Mouse (Mus musculus) limb, embryonic 15.5 days (tissue): ENCODE data around the gene Gm14190. TPM values are rescaled to one million over a fixed set of nuclear protein-coding genes. Genes with fewer than 3 reads are reported as not detected.
"Not testable (repeated sequence)": the region's sequence is repeated elsewhere in the genome, so short reads cannot be mapped to it uniquely, and the experiment has no call there.

Experiments used
- ATAC-seq: fragments of 200-750 bp; cut with Nextera tagmentation; 2 replicates; pipeline ENCODE4 v1.8.0; 2017; ENCODE audit warnings: low read depth, moderate TSS enrichment; ENCODE audit not compliant: insufficient number of reproducible peaks, low FRiP score, low TSS enrichment
- H3K27ac ChIP-seq: fragments of 300-500 bp; sonication (generic); 2 replicates; pipeline ENCODE4 v1.5.1; 2015; ENCODE audit warnings: moderate library complexity, mild to moderate bottlenecking, inconsistent platforms
- H3K27me3 ChIP-seq: fragments of 300-500 bp; sonication (generic); 2 replicates; pipeline ENCODE4 v1.6.1; 2015; ENCODE audit warnings: inconsistent platforms
- H3K36me3 ChIP-seq: fragments of 300-500 bp; sonication (generic); 2 replicates; pipeline ENCODE4 v1.6.1; 2015; ENCODE audit warnings: inconsistent platforms
- H3K4me1 ChIP-seq: fragments of 300-500 bp; sonication (generic); 2 replicates; pipeline ENCODE4 v1.6.1; 2015; ENCODE audit warnings: inconsistent platforms
- H3K4me2 ChIP-seq: fragments of 300-500 bp; sonication (generic); 2 replicates; pipeline ENCODE4 v1.6.1; 2015; ENCODE audit warnings: mild to moderate bottlenecking, inconsistent platforms
- H3K4me3 ChIP-seq: fragments of 300-500 bp; sonication (generic); 2 replicates; pipeline ENCODE4 v1.5.1; 2015; ENCODE audit warnings: mild to moderate bottlenecking, inconsistent platforms
- H3K9ac ChIP-seq: fragments of 300-500 bp; sonication (generic); 2 replicates; pipeline ENCODE4 v1.6.1; 2015; ENCODE audit warnings: inconsistent platforms
- H3K9me3 ChIP-seq: fragments of 300-500 bp; sonication (generic); 2 replicates; pipeline ENCODE4 v1.6.1; 2016; ENCODE audit warnings: inconsistent platforms
- WGBS: fragments of 180-500 bp; shearing (Covaris S2); methylation state at CpG from one replicate; pipeline ENCODE4 v1.1.7; 2015; 5-methylcytosine and 5-hydroxymethylcytosine counted together
- polyA plus RNA-seq: library from polyadenylated mRNA; unstranded; fragments of >200 nt; fragmentation: Nextera tagmentation; extraction: Ambion mirVana; gene quantifications from 2 replicates; pipeline ENCODE4 v1.2.1, GENCODE M21; 2015

The Gm14190 gene
- polyA plus RNA-seq: not detected in 2 replicates

- Histone ChIP-seq H3K4me1 (no peaks in the 10 kb centered on the region), H3K9me3 (no peaks in the 10 kb centered on the region), H3K9ac (no peak within 1 kb of the TSS), H3K4me3 (no peak within 1 kb of the TSS), H3K4me2 (no peak within 1 kb of the TSS), H3K27me3 (no peaks in the 10 kb centered on the region), H3K27ac (no peak within 1 kb of the TSS), H3K36me3 (no peaks in the 10 kb centered on the region)
- WGBS: 91% methylated on average over 1 of the region's 1 CpGs
- ATAC-seq: no peak
Observed at GRCm38 (mm10) chr11:99690463-99690862, at the start of gene Gm14190. Gm14190 (minus strand) TSS chr11:99690740.

GRCm38 (mm10) chr11:99734190-99734589 lies 43.6 kb upstream of the Gm14190 start, which contains the start of gene Gm14180:
Gm14180 (minus strand) TSS chr11:99734290.
- Histone ChIP-seq H3K9ac (no peak within 1 kb of the TSS), H3K9me3 (no peaks in the 10 kb centered on the region), H3K4me1 (no peaks in the 10 kb centered on the region), H3K27ac (no peak within 1 kb of the TSS), H3K4me2 (no peak within 1 kb of the TSS), H3K27me3 (no peaks in the 10 kb centered on the region), H3K4me3 (no peak within 1 kb of the TSS), H3K36me3 (no peaks in the 10 kb centered on the region)
- 63% methylated on average over 2 of the region's 2 CpGs for WGBS
- no peak for ATAC-seq

- Histone ChIP-seq H3K36me3 (no peaks in the 10 kb centered on the region), H3K9me3 (no peaks in the 10 kb centered on the region), H3K4me2 (no peak overlapping the region), H3K27me3 (no peaks in the 10 kb centered on the region), H3K9ac (no peak overlapping the region), H3K4me1 (no peaks in the 10 kb centered on the region), H3K27ac (no peak overlapping the region), H3K4me3 (no peak overlapping the region)
- ATAC-seq: no peak
- 71% methylated on average over 2 of the region's 2 CpGs for WGBS
Observed at GRCm38 (mm10) chr11:99724061-99724460, 33.5 kb upstream of the Gm14190 start.

DNA sequence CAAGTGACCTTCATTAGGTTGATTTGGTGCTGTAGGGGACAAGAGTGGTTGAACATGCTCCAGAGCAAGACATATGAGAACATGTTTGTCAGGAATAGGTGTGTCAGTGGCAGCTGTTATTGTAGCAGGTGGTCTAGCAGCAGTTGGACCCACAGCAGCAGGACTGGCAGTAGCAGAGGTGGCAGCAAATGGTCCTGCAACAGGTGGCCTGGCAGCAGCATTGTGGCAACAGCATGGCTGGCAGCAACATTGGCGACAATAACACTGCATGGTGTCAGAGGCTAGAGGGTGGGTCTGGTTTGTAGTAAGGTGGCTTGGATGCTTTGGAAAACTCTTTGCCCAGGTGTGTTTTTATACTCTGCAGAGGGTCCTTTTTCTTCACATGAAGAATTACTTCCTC lies 28.2 kb upstream of the Gm14190 start:
- Histone ChIP-seq H3K9ac (no peak overlapping the region), H3K4me2 (no peak overlapping the region), H3K36me3 (no peaks in the 10 kb centered on the region), H3K27me3 (no peaks in the 10 kb centered on the region), H3K4me3 (no peak overlapping the region), H3K27ac (no peak overlapping the region), H3K9me3 (no peaks in the 10 kb centered on the region), H3K4me1 (no peaks in the 10 kb centered on the region)
- no peak for ATAC-seq
- WGBS: 79% methylated on average over 1 of the region's 1 CpGs

DNA sequence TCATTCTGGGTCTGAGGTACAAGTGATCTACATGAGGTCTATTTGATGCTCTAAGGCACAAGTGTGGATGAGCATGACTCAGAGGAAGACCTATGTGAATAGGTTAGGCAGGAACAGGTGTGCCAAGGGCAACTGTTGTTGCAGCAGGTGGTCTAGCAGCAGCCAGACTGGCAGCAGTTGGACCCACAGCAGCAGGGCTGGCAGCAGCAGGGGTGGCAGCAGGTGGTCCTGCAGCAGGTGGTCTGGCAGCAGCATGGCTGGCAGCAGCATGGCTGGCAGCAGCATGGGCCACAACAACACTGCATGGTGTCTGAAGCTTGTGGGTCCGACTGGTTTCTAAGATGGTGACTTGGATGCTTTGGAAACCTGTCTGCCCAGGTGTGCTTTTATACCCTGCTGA lies 5.3 kb downstream of the Gm14190 start:
- not testable (repeated sequence) for H3K4me2 ChIP-seq, H3K27ac ChIP-seq, H3K9me3 ChIP-seq, H3K36me3 ChIP-seq, ATAC-seq, H3K4me3 ChIP-seq, H3K27me3 ChIP-seq, H3K4me1 ChIP-seq, H3K9ac ChIP-seq
- WGBS: 55% methylated on average over 1 of the region's 1 CpGs

DNA sequence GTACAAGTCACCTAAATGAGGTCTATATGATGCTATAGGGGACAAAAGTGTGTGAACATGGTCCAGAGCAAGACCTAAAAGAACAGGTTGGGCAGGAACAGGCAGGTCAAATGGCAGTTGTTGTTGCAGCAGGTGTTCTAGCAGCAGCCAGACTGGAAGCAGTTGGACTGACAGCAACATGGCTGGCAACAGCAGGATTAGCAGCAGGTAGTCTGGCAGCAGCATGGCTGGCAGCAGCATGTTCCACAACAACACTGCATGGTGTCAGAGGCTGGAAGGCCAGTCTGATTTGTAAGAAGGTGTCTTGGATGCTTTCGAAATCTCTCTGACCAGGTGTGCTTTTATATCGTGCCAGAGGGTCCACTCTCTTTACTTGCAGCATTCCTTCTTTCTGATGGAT lies 7.1 kb downstream of the Gm14190 start:
- H3K36me3 ChIP-seq: no peaks in the 10 kb centered on the region
- H3K4me2 ChIP-seq: no peak overlapping the region
- H3K4me1 ChIP-seq: no peaks in the 10 kb centered on the region
- 80% methylated on average over 2 of the region's 2 CpGs for WGBS
- no peaks in the 10 kb centered on the region for H3K27me3 ChIP-seq
- no peaks in the 10 kb centered on the region for H3K9me3 ChIP-seq
- no peak overlapping the region for H3K27ac ChIP-seq
- H3K4me3 ChIP-seq: no peak overlapping the region
- no peak overlapping the region for H3K9ac ChIP-seq
- no peak for ATAC-seq

DNA sequence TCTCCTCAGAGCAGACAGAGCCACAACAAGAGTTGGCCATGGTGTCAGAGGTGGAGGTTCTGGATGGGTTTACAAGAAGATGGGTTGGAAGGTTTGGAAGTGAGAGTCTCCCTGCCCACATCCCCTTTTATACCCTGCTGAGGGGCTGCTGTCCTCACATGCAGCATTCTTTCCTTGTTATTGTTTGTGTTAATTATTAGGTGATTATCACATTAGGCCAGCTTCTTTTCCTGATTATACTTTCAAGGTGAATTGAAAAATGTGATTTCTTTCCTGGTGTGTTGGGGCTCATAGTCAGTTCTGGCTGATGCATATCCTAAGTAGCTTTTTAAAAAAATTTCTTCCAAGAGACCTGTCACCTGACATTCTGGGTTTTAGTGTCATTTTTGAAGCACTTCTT lies 24.7 kb downstream of the Gm14190 start, which contains the start of gene Krtap4-6:
Gene Krtap4-6, minus strand, starts transcription at position 101 of the 400 bp plus-strand sequence.
- Histone ChIP-seq H3K27ac (no peak within 1 kb of the TSS), H3K9me3 (no peaks in the 10 kb centered on the region), H3K27me3 (no peaks in the 10 kb centered on the region), H3K9ac (no peak within 1 kb of the TSS), H3K4me2 (no peak within 1 kb of the TSS), H3K4me1 (no peaks in the 10 kb centered on the region), H3K4me3 (no peak within 1 kb of the TSS), H3K36me3 (no peaks in the 10 kb centered on the region)
- no peak for ATAC-seq

DNA sequence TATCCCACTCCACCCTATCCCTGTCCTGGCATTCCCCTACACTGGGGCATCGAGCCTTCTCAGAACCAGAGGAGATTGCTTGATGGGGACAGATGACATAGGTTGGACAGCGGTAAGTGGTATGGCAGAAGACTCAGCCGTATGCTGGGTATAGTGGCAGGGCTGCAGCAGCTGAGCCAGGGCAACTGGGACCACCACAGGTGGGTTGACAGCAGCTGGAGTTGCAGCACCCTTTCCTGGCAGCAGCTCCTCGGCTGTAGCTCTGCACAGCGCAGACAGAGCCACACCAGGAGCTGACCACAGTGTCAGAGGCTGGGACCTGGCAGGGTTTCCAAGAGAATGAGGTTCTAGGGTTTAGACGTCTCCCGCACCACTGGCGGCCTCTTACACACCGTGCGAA lies 27.7 kb downstream of the Gm14190 start:
- Histone ChIP-seq H3K36me3 (no peaks in the 10 kb centered on the region), H3K4me1 (no peaks in the 10 kb centered on the region), H3K4me3 (no peak overlapping the region), H3K27ac (no peak overlapping the region), H3K9me3 (no peaks in the 10 kb centered on the region), H3K27me3 (no peaks in the 10 kb centered on the region), H3K9ac (no peak overlapping the region), H3K4me2 (no peak overlapping the region)
- 79% methylated on average over 10 of the region's 10 CpGs for WGBS
- ATAC-seq: no peak

GRCm38 (mm10) chr11:99659256-99659655 lies 31.3 kb downstream of the Gm14190 start:
- no peak overlapping the region for H3K9ac ChIP-seq
- ATAC-seq: no peak
- H3K4me2 ChIP-seq: no peak overlapping the region
- H3K4me3 ChIP-seq: no peak overlapping the region
- no peaks in the 10 kb centered on the region for H3K9me3 ChIP-seq
- H3K27ac ChIP-seq: no peak overlapping the region
- 67% methylated on average over 4 of the region's 4 CpGs for WGBS
- H3K36me3 ChIP-seq: no peaks in the 10 kb centered on the region
- H3K27me3 ChIP-seq: no peaks in the 10 kb centered on the region
- H3K4me1 ChIP-seq: no peaks in the 10 kb centered on the region

DNA sequence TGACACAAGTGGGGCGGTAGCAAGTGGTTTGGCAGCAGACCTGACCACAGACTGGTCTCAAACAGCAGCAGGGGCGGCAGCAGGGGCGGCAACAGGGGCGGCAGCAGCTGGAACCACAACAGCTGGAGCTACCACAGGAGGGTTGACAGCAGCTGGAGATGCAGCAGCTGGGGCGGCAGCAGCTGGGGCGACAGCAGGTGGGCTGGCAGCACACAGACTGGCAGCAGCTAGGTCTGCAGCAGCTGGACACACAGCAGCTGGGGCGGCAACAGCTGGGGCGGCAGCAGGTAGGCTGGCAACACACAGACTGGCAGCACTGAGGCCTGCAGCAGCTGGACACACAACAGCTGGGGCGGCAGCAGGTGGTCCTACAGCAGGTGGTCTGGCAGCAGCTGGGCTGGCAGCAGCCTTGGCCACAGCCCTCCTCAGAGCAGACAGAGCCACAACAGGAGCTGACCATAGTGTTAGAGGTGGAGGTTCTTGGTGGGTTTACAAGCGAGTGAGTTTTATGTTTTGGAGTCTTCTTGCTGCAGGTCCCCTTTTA lies 32.0 kb downstream of the Gm14190 start, which contains the start of gene Gm11563:
Gene Gm11563, minus strand, starts transcription at position 494 of the 544 bp plus-strand sequence.
- not testable (repeated sequence) for H3K36me3 ChIP-seq
- 58% methylated on average over 10 of the region's 10 CpGs for WGBS

GRCm38 (mm10) chr11:99657051-99657450 lies 33.5 kb downstream of the Gm14190 start:
- Histone ChIP-seq H3K36me3 (no peaks in the 10 kb centered on the region), H3K27me3 (no peaks in the 10 kb centered on the region), H3K4me2 (no peak overlapping the region), H3K4me1 (no peaks in the 10 kb centered on the region), H3K9ac (no peak overlapping the region), H3K27ac (no peak overlapping the region), H3K9me3 (no peaks in the 10 kb centered on the region), H3K4me3 (no peak overlapping the region)
- no peak for ATAC-seq
- 53% methylated on average over 5 of the region's 5 CpGs for WGBS

More for the DNA sequence above, 32.0 kb downstream of the Gm14190 start, which contains the start of gene Gm11563:
- H3K27me3 ChIP-seq, H3K4me2 ChIP-seq, ATAC-seq, H3K27ac ChIP-seq, H3K9me3 ChIP-seq, H3K4me3 ChIP-seq, H3K9ac ChIP-seq, H3K4me1 ChIP-seq: not testable (repeated sequence)

DNA sequence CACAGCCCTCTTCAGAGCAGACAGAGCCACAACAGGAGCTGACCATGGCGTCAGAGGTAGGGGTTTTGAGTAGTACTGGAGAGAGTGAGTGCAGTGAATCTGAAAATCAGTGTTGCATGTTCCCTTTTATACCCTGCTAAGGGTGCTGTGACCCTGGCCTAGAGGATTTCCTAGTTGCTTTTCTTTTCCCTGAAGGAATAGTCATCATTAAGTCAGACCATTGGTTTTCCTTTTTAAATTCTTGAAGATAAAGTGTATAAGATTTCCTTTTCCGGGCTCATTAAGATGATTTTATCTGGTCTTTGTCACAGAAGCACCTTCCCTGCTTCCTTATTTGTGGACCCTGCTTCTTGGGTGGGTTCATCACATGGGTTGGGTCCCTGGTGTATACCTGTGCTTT lies 40.4 kb downstream of the Gm14190 start, which contains the start of gene Gm11555:
Gene Gm11555, minus strand, starts transcription at position 101 of the 400 bp plus-strand sequence.
- Histone ChIP-seq H3K4me1 (no peaks in the 10 kb centered on the region), H3K4me3 (no peak within 1 kb of the TSS), H3K4me2 (no peak within 1 kb of the TSS), H3K9ac (no peak within 1 kb of the TSS), H3K36me3 (no peaks in the 10 kb centered on the region), H3K27me3 (no peaks in the 10 kb centered on the region), H3K9me3 (no peaks in the 10 kb centered on the region), H3K27ac (no peak within 1 kb of the TSS)
- 76% methylated on average over 2 of the region's 2 CpGs for WGBS
- no peak for ATAC-seq

DNA sequence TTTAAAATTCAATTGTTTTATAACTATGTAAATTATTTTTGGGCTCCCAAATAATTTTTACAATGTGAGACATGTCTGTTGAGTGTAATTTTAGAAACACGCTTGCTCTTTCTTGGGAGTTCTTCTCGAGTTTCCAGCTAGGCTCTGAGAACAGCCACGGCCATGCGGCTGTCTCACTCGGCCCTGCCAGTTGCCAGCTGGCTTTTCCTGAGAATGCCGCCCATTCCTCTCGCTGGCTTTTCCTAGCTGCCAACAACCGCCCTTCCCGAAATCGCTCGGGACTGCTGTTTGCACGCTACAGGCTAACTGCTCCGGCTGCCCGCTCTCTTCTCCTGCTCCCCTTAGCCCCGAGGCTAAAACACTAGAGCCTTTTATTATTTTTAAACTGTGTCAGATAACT lies 44.1 kb downstream of the Gm14190 start:
- H3K4me2 ChIP-seq: no peak overlapping the region
- no peak overlapping the region for H3K27ac ChIP-seq
- ATAC-seq: no peak
- WGBS: 65% methylated on average over 15 of the region's 15 CpGs
- no peak overlapping the region for H3K9ac ChIP-seq
- no peak overlapping the region for H3K4me3 ChIP-seq
- H3K9me3 ChIP-seq: no peaks in the 10 kb centered on the region
- no peaks in the 10 kb centered on the region for H3K4me1 ChIP-seq
- H3K27me3 ChIP-seq: no peaks in the 10 kb centered on the region
- H3K36me3 ChIP-seq: no peaks in the 10 kb centered on the region
